Mouse (Mus musculus): ENCODE results near the gene Atp6v0a1. TPM values are rescaled to one million over a fixed set of nuclear protein-coding genes. Genes with fewer than 3 reads are reported as not detected.

Gene Atp6v0a1
- polyA plus RNA-seq, 1 experiment from 2014 or later = 30.2 TPM

DNA sequence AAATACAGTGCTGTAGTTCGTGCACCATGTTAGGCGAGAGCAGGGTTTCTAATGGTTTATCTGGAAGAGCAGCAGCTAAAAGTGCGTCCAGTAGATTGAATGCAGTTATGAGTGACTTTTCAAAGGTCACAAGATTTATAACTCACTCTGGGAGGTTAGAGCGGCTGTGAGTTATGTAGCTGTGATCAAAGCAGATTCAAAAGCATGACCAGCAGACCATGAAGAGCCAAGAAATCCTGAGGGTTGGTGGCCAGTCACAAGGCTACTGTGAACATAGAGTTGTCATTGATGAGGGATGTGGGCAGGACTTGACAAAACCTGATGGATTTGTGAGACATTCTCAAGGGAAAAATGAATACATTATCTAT, 26.1 kb downstream of the Atp6v0a1 start:
- H3K4me3 ChIP-seq = no peak overlapping the region
- peaks cover 88% of the 10 kb centered on the region for H3K36me3 ChIP-seq
- H3K4me1 ChIP-seq = no peaks in the 10 kb centered on the region
- H3K27ac ChIP-seq = no peak overlapping the region
- DNase-seq (ENCODE audit: low spot score) = no peak
- no peaks in the 10 kb centered on the region for H3K9me3 ChIP-seq (replicated peaks)
- 88% methylated on average over 4 of the region's 4 CpGs for WGBS
- H3K27me3 ChIP-seq (ENCODE audit: low read depth, poor library complexity, severe bottlenecking) = no peaks in the 10 kb centered on the region

DNA sequence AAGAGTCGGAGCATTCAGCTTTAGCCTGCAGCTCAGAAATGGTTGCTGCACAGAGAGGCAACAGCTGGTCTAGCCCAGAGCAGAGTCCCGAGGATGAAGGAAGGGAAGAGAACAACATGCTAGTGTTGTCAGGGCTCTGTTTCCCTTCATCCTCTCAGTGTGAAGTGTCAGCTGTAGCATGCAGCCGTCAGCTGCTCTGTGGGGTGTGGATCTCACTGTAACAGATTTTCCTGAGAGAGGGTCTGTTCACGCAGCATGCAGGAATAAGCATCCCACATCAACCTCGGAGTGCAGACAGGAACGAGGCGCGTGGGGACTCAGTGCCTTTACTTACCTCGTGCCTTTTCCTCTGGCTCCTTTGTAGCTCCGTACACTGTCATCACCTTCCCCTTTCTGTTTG, 28.5 kb downstream of the Atp6v0a1 start:
- WGBS = 89% methylated on average over 10 of the region's 10 CpGs
- peaks cover 92% of the 10 kb centered on the region for H3K36me3 ChIP-seq
- no peak overlapping the region for H3K4me3 ChIP-seq
- DNase-seq (ENCODE audit: low spot score) = no peak
- no peak overlapping the region for H3K27ac ChIP-seq
- no peaks in the 10 kb centered on the region for H3K4me1 ChIP-seq
- no peaks in the 10 kb centered on the region for H3K27me3 ChIP-seq (ENCODE audit: low read depth, poor library complexity, severe bottlenecking)
- H3K9me3 ChIP-seq (replicated peaks) = no peaks in the 10 kb centered on the region

DNA sequence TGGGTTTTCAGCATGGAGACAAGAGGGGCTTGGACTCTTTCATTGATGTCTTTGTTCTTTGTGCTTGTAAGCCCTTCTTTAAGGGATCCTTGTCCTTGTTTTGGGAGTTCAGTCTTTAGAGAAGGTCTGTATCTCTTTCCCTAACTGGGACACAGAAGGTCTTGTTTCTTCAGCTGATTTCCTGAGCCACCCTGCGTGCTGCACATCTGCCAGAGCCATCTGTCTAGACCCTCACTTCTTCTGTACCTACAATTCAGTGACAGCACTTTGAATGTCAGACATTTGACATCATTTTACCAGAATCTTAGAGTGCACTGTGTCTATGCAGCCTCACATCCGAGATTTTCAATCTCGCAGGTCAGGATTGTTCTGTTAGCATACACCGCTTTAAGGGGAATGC, 36.6 kb downstream of the Atp6v0a1 start:
- H3K9me3 ChIP-seq (replicated peaks) = no peaks in the 10 kb centered on the region
- no peak overlapping the region for H3K4me3 ChIP-seq
- H3K27ac ChIP-seq = no peak overlapping the region
- no peaks in the 10 kb centered on the region for H3K4me1 ChIP-seq
- no peaks in the 10 kb centered on the region for H3K27me3 ChIP-seq (ENCODE audit: low read depth, poor library complexity, severe bottlenecking)
- peaks cover 98% of the 10 kb centered on the region for H3K36me3 ChIP-seq
- 90% methylated on average over 4 of the region's 4 CpGs for WGBS
- DNase-seq (ENCODE audit: low spot score) = no peak

DNA sequence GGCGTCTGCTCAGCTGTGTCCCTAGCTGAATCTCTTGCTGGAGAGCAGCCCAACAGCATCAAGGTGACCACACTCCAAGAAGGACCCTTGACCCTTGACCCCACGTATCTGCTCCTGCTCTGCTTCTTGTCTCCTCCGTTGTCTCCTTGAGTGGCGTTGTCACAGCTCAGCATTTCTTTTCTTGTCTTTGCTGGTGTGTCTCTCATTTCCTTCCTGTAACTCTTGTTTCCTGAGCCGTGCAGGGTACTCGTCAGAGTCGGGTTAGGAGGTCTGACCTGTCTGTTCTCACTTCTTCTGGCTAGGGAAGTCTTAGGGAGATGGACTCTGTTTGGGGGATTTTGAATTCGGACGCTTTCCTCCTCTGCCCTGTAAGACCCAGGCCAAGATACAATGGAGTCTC, 37.2 kb downstream of the Atp6v0a1 start:
- Histone ChIP-seq H3K4me3 (no peak overlapping the region), H3K27ac (no peak overlapping the region), H3K36me3 (peaks cover 97% of the 10 kb centered on the region)

DNA sequence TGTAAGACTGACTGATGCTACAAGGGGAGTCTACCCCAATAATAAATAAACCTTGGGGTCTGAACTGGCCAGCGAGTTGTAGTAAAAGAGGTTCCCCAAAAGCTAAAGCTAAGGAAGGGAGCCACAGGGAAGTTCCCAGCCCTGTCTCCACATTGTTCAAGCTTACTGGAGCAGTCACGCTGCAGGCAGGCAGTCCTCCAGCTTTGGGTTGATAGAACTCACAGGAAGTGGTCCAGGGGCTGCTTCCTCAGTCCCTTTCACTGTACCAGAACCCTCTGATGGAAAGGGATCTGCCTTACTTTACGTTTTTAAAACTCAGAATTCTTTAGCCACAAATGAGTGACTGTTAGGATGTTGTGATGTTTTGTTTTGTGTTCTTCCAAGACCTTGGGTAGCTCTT, 38.2 kb downstream of the Atp6v0a1 start:
- WGBS = 87% methylated on average over 3 of the region's 3 CpGs
- no peaks in the 10 kb centered on the region for H3K4me1 ChIP-seq

More for the DNA sequence above, 37.2 kb downstream of the Atp6v0a1 start:
- WGBS = 81% methylated on average over 9 of the region's 9 CpGs
- Histone ChIP-seq H3K27me3 (ENCODE audit: low read depth, poor library complexity, severe bottlenecking) (no peaks in the 10 kb centered on the region), H3K4me1 (no peaks in the 10 kb centered on the region), H3K9me3 (replicated peaks) (no peaks in the 10 kb centered on the region)
- DNase-seq (ENCODE audit: low spot score) = no peak

DNA sequence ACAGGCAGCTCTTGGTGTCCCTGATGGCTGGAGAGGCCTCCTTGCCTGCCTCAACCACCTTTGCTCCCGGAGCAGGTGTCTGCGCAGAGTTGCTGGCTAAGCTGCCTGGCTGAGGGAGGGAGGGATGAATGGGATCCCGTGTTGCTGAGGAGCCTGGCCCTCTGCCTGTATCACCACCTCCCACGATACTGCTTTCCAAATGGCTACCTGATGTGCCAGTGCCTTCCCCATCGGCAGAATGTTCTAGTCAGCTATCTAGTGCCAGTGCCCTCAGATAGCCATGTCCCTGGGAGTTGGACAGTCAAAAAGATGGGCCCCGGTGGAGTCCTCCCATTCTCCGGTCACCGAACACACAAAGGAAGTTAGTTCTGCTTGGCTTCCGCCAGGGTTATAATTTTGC, 41.1 kb downstream of the Atp6v0a1 start:
- Histone ChIP-seq H3K4me3 (no peak overlapping the region), H3K27ac (no peak overlapping the region), H3K4me1 (no peaks in the 10 kb centered on the region), H3K36me3 (peaks cover 93% of the 10 kb centered on the region), H3K27me3 (ENCODE audit: low read depth, poor library complexity, severe bottlenecking) (no peaks in the 10 kb centered on the region), H3K9me3 (replicated peaks) (no peaks in the 10 kb centered on the region)
- DNase-seq (ENCODE audit: low spot score) = no peak
- 95% methylated on average over 9 of the region's 9 CpGs for WGBS

More for the DNA sequence above, 38.2 kb downstream of the Atp6v0a1 start:
- Histone ChIP-seq H3K27ac (no peak overlapping the region), H3K9me3 (replicated peaks) (no peaks in the 10 kb centered on the region), H3K4me3 (no peak overlapping the region), H3K36me3 (peaks cover 97% of the 10 kb centered on the region), H3K27me3 (ENCODE audit: low read depth, poor library complexity, severe bottlenecking) (no peaks in the 10 kb centered on the region)
- DNase-seq (ENCODE audit: low spot score) = no peak

DNA sequence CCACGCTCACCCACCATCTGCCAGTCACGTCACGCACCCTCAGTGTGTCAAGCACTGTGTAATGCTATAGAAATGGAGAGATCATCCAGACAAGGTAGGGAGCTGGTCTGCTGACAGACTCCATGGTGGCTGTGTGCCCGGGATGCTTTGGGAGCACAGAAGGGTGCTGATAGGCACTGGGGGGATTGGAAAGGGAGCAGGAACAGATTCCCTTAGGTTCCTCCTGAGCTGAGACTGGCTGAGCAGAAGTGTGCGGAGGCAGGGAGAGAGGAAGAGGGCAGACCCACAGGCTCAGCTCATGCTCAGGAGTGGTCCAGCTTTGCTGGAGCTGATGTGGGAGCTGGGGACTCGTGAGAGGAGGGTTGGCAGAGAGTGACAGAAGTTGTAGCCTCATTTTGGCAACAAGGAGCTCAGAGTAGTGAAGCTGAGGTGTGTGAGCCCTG, 41.8 kb downstream of the Atp6v0a1 start:
- WGBS = 92% methylated on average over 6 of the region's 6 CpGs
- Histone ChIP-seq H3K27me3 (ENCODE audit: low read depth, poor library complexity, severe bottlenecking) (no peaks in the 10 kb centered on the region), H3K9me3 (replicated peaks) (no peaks in the 10 kb centered on the region), H3K4me3 (no peak overlapping the region), H3K4me1 (no peaks in the 10 kb centered on the region), H3K36me3 (peaks cover 89% of the 10 kb centered on the region), H3K27ac (no peak overlapping the region)
- no peak for DNase-seq (ENCODE audit: low spot score)

DNA sequence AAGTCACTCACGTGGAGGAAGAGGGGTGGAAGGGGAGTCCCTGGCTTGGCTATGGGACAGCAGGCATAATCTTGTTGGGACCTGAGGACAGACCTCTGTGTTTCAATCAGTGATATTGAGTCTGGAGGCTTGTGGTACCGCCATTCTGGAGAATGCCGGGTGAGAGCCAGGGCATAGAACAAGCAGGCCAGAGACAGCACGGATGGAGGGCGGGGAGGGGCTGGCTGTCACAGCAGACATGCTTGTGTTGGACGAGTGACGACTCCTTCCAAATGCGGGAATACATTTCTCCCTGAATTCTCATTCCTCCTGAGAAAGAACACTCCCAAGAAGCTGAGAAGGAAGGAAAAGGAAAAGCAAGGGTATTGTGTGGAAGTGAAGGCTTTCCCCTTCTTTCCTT, 42.4 kb downstream of the Atp6v0a1 start:
- no peaks in the 10 kb centered on the region for H3K4me1 ChIP-seq
- 85% methylated on average over 8 of the region's 8 CpGs for WGBS
- no peak overlapping the region for H3K27ac ChIP-seq
- H3K36me3 ChIP-seq = peaks cover 86% of the 10 kb centered on the region
- DNase-seq (ENCODE audit: low spot score) = no peak
- H3K9me3 ChIP-seq (replicated peaks) = no peaks in the 10 kb centered on the region
- no peak overlapping the region for H3K4me3 ChIP-seq
- H3K27me3 ChIP-seq (ENCODE audit: low read depth, poor library complexity, severe bottlenecking) = no peaks in the 10 kb centered on the region

DNA sequence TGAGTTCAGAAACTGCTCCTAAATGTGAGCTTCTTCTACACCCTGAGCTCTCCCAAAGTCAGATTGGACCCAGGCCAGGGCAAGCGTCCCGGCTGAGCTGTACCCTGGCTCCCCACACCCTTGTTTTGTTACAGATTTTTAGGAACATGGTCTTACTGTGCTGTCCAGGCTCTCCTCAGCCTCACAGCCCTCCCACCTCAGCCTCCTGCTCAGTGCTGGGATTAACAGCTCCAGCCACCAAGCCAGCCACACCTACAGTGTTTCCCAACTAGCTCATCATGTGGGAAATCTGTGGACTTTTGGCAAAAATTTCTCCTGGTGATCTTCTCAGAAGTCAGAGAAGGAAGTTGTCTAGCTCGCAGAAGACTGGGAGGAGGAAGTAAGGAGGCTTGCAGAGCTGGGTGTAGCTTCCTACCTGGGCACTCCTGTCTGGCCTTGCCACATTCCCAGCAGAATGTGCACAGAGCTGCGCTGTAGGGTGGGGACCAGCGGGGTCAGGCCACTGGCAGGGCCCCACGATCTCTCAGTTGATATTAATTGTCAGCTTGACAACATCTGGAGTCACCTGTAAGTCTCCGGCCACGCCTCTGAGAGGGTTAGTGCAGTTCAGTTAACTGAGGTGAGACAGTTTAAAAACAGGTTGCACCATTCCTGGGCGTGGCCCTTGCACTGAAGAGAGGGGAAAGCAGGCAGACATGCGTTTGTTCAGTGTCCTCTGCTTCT, 43.7 kb downstream of the Atp6v0a1 start:
- 91% methylated on average over 10 of the region's 10 CpGs for WGBS
- Histone ChIP-seq H3K36me3 (peaks cover 79% of the 10 kb centered on the region), H3K27me3 (ENCODE audit: low read depth, poor library complexity, severe bottlenecking) (no peaks in the 10 kb centered on the region), H3K4me3 (no peak overlapping the region), H3K9me3 (replicated peaks) (no peaks in the 10 kb centered on the region), H3K27ac (no peak overlapping the region), H3K4me1 (no peaks in the 10 kb centered on the region)
- no peak for DNase-seq (ENCODE audit: low spot score)

DNA sequence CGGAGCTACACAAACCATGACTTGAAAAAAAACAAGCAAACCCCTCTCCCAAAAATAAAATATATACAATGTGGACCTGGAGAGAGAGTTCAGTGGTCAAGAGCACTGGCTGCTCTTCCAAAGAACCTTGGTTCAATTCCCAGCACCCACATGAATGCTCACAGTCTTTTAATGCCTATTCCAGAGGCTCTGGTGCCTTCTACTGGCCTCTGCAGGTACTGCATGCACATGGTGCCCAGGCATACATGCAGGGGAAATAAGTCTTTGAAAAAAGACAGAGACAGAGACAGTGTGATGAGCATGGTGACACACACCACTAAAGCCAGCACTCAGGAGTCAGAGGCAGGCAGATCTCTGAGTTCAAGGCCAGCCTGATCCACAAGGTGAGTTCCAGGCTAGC, 44.7 kb downstream of the Atp6v0a1 start:
- Histone ChIP-seq H3K9me3 (replicated peaks) (no peaks in the 10 kb centered on the region), H3K4me1 (peaks cover 6% of the 10 kb centered on the region; the same call in 1 of the 2 replicates), H3K27ac (no peak overlapping the region), H3K4me3 (no peak overlapping the region), H3K27me3 (ENCODE audit: low read depth, poor library complexity, severe bottlenecking) (no peaks in the 10 kb centered on the region), H3K36me3 (peaks cover 74% of the 10 kb centered on the region)
- 100% methylated on average over 1 of the region's 1 CpGs for WGBS
- no peak for DNase-seq (ENCODE audit: low spot score)

DNA sequence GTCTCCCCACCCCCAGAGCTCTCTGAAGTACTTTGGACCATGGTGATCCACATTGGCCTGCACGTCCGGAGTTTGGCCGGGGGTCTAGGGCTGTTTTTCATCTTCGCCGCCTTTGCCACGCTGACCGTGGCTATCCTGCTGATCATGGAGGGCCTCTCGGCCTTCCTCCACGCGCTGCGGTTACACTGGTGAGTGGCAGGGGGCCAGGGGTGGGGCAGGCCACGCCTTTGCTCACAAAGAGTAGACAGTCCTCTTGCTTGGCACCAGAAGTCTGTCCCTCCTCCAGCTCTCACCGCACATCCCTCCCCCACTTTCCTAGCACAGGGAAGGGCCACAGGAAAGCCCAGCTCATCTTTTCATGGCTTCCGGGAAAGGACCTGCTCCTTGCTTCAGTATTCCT, 46.2 kb downstream of the Atp6v0a1 start:
- DNase-seq (ENCODE audit: low spot score) = no peak
- peaks cover 67% of the 10 kb centered on the region for H3K36me3 ChIP-seq
- WGBS = 86% methylated on average over 14 of the region's 14 CpGs
- H3K27ac ChIP-seq = no peak overlapping the region
- H3K27me3 ChIP-seq (ENCODE audit: low read depth, poor library complexity, severe bottlenecking) = no peaks in the 10 kb centered on the region
- no peak overlapping the region for H3K4me3 ChIP-seq
- H3K4me1 ChIP-seq = peaks cover 12% of the 10 kb centered on the region; the same call in 1 of the 2 replicates
- no peaks in the 10 kb centered on the region for H3K9me3 ChIP-seq (replicated peaks)

DNA sequence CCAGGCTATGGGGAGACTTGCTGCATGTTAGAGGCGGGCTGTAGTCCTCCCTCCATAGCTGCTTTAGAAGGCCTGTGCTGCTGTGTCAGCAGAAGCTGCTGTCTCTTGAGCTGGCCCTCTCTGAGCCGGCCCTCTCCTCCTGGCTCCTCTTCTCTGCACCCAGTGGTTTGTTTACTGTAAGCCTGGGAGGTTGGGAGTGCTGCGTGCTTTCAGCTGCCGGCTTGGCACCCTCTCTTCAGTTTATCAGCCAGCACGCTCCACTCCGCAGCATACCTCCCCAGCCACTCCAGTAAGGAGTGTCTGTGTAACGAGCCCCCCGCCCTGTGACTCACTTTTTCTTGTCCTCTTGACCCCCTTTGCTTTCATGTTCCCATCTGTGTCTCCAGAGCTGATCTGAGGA, 47.6 kb downstream of the Atp6v0a1 start:
- H3K36me3 ChIP-seq = peaks cover 67% of the 10 kb centered on the region
- H3K9me3 ChIP-seq (replicated peaks) = no peaks in the 10 kb centered on the region
- H3K27ac ChIP-seq = 0 out of 2 replicates have a peak overlapping the region, but pooled peaks have one; percentile 0
- DNase-seq (ENCODE audit: low spot score) = no peak
- H3K27me3 ChIP-seq (ENCODE audit: low read depth, poor library complexity, severe bottlenecking) = no peaks in the 10 kb centered on the region
- H3K4me3 ChIP-seq = no peak overlapping the region
- WGBS = 39% methylated on average over 8 of the region's 8 CpGs
- peaks cover 12% of the 10 kb centered on the region; the same call in 1 of the 2 replicates for H3K4me1 ChIP-seq

DNA sequence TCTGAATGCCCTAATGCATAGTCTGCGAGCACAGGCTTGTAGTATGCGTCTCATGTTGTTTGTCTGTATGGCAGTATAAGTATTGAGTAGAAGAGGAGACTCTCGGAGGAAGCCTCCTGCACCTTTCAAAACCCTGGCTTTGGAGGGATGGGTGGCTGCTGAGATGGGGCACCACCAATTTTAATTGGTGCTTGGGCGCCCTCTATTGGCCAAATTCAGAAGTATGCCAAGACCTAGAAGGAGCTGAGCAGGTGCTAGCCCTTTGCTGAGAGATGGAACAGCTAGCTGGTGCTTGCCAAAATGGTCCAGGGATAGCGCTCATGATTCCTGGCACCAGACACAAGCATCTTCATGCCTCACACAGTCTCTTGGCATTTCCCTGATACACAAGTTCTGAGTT, 48.6 kb downstream of the Atp6v0a1 start:
- peak; percentile 84 for DNase-seq (ENCODE audit: low spot score)
- H3K4me1 ChIP-seq = peaks cover 21% of the 10 kb centered on the region
- no peak overlapping the region for H3K27ac ChIP-seq
- no peak overlapping the region for H3K4me3 ChIP-seq
- H3K27me3 ChIP-seq (ENCODE audit: low read depth, poor library complexity, severe bottlenecking) = no peaks in the 10 kb centered on the region
- no peaks in the 10 kb centered on the region for H3K9me3 ChIP-seq (replicated peaks)
- WGBS = 43% methylated on average over 5 of the region's 5 CpGs
- peaks cover 67% of the 10 kb centered on the region for H3K36me3 ChIP-seq

DNA sequence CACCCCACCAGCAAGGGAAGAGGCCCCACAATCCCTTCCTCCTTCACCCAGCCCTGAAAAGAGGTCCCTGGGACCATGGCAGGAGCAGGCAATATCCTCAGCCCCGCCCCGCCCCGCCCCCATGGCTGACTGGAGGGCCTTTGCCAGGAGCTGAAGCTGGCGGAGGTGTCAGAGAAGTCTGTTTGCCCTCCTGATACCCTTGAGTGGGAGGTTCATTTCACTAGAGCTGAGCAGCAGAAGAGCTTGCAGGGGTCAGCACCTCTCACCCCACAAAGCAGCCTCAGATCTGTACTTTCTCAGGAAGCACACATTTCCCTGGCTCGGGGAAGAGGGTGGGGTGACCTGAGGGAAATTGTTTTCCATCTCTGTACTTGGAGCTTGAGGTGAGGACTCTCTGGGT, 49.5 kb downstream of the Atp6v0a1 start:
- WGBS = 66% methylated on average over 5 of the region's 5 CpGs
- peaks cover 30% of the 10 kb centered on the region for H3K4me1 ChIP-seq
- no peaks in the 10 kb centered on the region for H3K9me3 ChIP-seq (replicated peaks)
- H3K4me3 ChIP-seq = no peak overlapping the region
- no peak for DNase-seq (ENCODE audit: low spot score)
- peaks cover 63% of the 10 kb centered on the region for H3K36me3 ChIP-seq
- no peaks in the 10 kb centered on the region for H3K27me3 ChIP-seq (ENCODE audit: low read depth, poor library complexity, severe bottlenecking)
- H3K27ac ChIP-seq = no peak overlapping the region

Measured in limb, embryonic 10.5 days (tissue).